Mouse (Mus musculus) thymus, adult 2 months (tissue): ENCODE data around the gene Arhgef28.

Source experiments
- CTCF ChIP-seq: fragments of 200-500 bp; IDR thresholded peaks from 2 replicates; pipeline ENCODE4 v1.5.1; 2012; ENCODE audit warnings: mild to moderate bottlenecking, control low read depth, low read length, moderate library complexity, borderline replicate concordance; ENCODE audit not compliant: control insufficient read depth, poor library complexity, insufficient read depth; ENCODE audit errors: extremely low read depth
- POLR2A ChIP-seq: fragments of 200-500 bp; IDR thresholded peaks from 2 replicates; pipeline ENCODE4 v1.6.1; 2012; ENCODE audit warnings: mild to moderate bottlenecking, low read length, control low read depth, moderate library complexity; ENCODE audit not compliant: control insufficient read depth, poor library complexity, insufficient read depth; ENCODE audit errors: extremely low read depth

DNA sequence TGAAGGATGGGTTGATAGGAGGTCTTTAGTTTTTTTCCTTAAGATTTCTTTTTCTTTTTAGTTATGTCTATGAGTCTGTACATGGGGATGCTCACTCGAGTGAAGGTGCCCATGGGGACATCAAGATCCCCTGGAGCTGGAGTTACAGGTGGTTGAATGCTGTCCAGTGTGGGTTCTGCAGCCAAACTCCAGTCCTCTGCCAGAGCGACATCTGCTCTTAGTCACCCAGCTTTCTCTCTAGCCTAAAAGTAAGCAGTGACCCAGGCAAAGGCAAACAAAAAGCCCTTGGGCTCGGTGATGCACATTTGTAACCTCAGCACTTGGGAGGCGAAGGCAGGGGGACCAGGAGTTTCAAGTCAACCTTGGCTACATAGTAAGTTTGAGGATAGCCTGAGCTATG is 232.3 kb downstream of the Arhgef28 start:
- no peak for TF ChIP-seq CTCF
- no peak for TF ChIP-seq POLR2A
